Mouse (Mus musculus) kidney, adult 18-20 months (tissue): Measurements from ENCODE around the gene Cntrl.
A peak's percentile ranks its signal among the peaks of the same experiment; 100 is the strongest.

Source experiments
- DNase-seq: peaks from one replicate; pipeline ENCODE4 v3.0.0; 2021

The Cntrl gene

GRCm38 (mm10) chr2:35131491-35131890 lies 22.2 kb downstream of the Cntrl start:
- DNase-seq: no peak

DNA sequence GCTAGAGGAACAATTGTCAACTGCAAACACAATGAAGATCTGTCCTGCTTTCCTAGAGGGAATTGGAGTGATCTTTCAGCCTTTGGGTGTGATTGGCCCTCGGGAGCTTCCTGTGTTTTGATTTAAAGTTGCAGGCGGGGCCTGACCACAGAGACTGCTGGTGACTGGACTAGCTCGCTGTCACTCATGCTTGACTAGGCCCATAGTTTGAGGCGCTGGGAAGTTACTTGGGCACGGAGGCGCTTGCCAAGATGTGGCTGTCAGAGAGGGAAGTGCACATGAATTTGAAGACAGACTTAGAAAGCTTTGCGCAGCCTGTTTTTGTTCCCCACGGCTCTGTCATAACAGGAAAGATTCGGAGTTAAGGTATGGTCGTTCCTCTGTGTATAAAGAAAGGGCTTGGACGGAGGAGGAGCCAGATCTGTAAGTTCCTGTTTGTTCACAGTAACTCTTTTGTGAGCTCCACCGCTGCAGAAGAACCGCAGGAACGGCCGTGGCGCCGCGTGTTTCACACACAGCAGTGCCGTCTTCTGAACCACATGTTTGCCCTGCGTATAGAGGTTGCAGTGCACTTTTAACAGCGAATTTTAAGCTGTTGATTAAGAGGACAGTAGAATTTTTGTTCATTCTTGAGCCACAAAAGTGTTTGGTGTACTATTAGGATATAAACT lies 22.8 kb downstream of the Cntrl start:
- peak; percentile 100 for DNase-seq

DNA sequence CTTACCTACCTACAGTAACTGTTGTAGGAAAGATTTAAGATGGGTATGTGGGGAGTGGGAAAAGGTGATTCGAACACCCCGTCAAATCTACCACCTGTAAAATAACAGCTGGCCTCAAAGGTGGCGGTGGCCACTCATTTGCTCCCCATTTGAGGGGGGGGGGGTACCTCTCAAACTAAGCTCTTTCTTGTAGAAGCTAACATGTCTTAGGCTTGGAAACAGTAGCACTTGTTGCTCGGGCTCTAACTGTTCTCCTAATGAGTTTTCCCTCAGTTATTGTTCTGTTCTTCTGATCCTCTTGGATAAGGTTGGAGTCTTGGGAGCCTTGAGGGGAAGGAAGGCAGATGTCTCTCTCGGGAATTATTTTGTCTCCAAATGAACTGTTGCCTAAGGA lies 23.4 kb downstream of the Cntrl start:
- no peak for DNase-seq

GRCm38 (mm10) chr2:35133891-35134290 lies 24.6 kb downstream of the Cntrl start:
- no peak for DNase-seq

DNA sequence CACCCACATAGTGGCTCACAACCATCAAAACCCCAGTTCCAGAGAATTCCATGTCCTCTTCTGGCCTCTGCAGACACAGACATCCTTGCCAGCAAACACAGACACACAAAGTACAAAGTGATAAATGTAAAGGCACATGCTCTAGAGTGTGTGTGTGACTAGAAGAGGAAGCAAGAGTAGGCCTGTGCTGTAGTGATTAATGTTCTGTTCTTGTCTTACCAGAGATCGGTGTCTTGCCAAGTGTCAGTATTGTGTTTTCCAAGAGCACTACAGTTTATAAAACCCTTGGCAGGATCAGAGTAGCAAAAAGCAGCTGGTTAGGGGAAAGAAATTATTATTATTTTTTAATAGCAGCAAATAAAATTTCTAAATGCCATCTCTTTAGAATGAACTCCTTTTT lies 29.3 kb downstream of the Cntrl start:
- no peak for DNase-seq

DNA sequence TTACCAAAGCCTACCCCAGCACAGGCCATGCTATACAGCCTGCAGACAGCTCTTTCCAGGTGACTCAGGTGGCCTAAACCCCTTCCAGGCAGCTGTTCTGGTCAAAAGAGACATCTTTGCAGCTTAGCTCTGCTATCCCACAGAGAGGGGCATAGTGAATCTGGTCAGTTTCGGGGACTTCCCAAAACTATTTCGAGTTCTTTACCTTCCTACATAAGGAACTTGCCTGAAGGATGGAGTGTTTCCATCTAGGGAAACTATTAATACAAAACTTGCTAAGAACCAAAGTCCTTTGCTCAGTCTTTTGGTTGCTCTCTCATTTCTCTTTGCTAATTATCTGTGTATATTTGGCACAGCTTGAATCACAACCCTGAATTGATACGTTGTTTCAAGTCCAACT lies 32.4 kb downstream of the Cntrl start:
- no peak for DNase-seq

- DNase-seq: no peak
Observed at GRCm38 (mm10) chr2:35148806-35149205, 39.5 kb downstream of the Cntrl start.

GRCm38 (mm10) chr2:35151303-35151882 lies 42.1 kb downstream of the Cntrl start:
- no peak for DNase-seq

GRCm38 (mm10) chr2:35153179-35153578 lies 43.9 kb downstream of the Cntrl start:
- no peak for DNase-seq

DNA sequence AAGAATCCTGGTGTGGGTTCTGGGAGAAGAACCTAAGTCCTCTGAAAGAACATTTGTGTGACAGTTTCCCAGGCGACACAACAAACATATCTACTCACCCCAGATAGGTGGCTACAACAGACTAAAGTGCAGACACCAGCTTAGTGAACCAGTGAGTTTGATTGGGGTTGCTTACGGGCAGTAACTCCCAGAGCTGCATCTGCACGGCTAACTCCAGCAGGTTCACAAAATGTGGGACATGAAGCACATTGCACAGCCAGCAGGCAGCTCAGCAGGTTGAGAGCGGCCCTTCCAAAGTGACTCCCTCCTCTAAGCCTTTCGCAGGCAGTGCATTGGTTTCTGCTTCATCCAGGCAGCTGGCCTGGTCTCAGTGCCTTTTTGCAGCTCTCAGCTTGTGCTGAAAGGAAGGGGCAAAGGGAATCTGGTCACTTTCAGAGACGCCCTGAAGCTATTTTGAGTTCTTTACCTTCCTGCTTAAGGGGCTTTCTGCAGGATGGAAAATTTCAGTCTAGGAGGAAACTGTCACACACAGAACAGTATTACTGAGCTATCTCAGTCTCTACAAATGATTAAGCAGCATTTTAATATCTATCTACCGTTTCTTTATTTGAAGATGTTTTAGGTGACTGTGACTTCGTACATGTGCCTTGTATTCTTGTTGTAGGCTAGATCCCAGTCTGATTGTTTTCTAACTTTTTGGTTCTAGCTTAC lies 44.7 kb downstream of the Cntrl start:
- no peak for DNase-seq

GRCm38 (mm10) chr2:35156985-35157384 lies 47.7 kb downstream of the Cntrl start:
- DNase-seq: no peak

GRCm38 (mm10) chr2:35157836-35158235 lies 48.5 kb downstream of the Cntrl start:
- DNase-seq: no peak

DNA sequence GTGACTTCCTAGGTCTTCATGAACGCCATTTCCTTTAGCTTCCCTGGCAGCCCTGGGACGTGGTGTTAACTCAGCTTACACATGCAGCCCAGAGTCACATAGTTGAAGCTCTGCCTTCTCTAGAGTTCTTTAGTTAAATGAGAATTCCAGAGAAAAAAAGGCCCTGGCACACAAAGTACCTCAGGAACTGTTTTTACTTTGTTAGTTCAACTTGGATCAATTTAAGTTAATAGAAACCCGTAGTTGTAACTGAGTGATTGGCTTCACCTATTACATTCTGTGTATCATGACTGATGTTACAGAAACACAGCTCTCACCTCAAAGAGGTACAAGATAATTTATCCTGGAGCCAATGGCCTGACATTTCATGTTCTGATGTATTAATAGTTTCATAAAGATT lies 49.1 kb downstream of the Cntrl start:
- no peak for DNase-seq

- DNase-seq: no peak
Observed at GRCm38 (mm10) chr2:35160206-35160605, 50.9 kb downstream of the Cntrl start.

- no peak for DNase-seq
Observed at GRCm38 (mm10) chr2:35161846-35162488, 52.7 kb downstream of the Cntrl start.

- DNase-seq: no peak
Observed at GRCm38 (mm10) chr2:35163396-35163795, 54.1 kb downstream of the Cntrl start.

DNA sequence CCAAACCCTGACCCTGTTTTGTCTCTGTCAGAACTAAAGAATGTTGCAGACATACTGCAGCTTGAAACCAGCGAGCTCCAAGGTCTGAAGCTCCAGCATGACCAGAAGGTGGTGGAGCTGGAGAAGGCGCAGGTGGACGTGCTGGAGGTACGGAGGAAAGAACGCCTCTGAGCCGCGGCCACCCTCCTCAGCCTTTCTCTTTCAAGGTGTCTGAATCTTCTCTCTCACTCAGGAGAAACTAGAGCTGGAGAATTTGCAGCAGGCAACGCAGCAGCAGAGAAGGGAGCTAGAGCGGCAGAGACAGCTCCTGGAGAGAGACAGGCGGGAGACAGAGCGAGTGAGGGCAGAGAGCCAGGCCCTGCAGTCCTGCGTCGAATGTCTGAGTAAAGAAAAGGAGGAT lies 56.1 kb downstream of the Cntrl start:
- no peak for DNase-seq

DNA sequence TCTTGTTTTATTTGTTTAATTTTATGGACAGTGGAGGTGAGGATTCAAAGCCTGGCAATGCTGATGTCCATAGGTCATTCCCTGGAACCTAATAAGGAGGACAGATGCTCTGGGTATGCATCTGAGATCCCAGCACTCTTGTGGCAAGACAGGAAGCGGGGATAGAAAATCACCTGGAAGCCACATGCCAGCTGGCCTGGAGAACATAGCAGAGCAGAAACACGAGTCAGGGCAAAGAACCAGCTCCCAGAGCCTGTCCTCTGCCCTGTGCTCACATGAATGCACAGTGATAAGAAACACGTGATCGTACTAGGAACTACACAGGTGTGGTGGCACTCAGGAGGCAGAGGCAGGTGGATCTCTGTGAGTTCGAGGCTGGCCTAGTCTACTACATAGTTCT lies 57.5 kb downstream of the Cntrl start:
- no peak for DNase-seq

- no peak for DNase-seq
Observed at GRCm38 (mm10) chr2:35169452-35169851, 60.2 kb downstream of the Cntrl start.

- peak; percentile 83 for DNase-seq
Observed at GRCm38 (mm10) chr2:35171341-35171861, 62.1 kb downstream of the Cntrl start.

DNA sequence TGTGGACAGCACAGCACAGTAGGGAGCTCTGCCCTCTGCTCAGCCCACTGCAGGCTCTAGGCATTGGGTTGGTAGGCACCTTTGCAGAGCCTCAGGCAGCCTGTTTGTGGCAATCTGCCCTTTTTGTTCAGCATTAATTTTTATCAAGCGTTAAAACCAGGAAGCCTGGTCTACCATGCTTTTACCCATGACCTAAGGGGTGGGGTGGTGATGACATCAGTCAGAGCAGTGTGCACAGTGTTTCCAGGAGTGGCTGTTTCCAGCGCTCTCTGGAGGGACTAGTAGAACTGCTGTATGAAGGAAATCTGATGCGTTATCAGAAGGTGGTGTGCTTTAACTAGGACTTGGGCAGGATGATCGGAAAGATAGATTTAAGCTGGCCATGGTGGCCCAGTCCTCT lies 63.0 kb downstream of the Cntrl start:
- DNase-seq: no peak

DNA sequence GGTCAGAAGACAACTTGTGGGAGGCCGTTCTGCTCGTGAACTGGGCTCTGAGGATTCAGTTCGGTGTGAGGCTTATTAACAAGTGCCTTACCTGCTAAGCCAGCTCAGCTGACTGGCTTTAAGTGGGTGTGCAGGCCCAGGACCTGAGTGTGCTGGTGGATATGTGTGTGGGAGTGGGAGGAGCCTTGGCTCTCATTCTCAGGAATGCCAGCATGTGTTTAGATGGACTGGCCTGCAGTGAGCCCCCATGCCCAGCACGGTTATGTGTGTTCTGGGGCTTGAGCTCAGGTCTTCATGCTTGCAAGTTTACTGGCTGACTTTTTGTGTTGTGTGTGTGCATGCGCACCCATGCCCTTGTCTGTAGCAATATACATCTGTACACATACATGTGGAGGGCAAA lies 64.4 kb downstream of the Cntrl start:
- no peak for DNase-seq

DNA sequence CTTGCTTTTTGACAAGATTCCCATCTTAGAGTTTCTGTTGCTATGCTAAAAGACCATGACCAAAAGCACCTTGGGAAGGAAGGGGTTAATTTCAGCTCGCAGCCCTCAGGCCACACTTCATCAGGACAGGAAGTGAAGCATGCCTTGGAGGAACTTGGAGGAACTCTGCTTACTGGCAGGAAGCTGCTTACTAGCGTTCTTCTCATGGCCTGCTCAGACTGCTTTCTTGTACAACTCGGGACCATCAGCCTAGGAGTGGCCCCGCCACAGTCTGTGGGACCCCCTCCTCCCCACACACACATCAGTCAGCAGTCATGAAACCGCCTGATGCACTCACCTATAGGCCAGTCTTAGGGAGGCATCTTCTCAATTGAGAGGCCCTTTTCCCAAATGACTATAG lies 64.8 kb downstream of the Cntrl start:
- DNase-seq: no peak
